Mouse (Mus musculus) lung, postnatal 0 days (tissue): ENCODE measurements around the gene Asb16.

Experiments
- CTCF ChIP-seq: IDR thresholded peaks from 2 replicates; pipeline ENCODE4 v1.5.1; 2016; ENCODE audit warnings: antibody characterized with exemption, mild to moderate bottlenecking
- EP300 ChIP-seq: IDR thresholded peaks from 2 replicates; pipeline ENCODE4 v1.6.1; 2016; ENCODE audit warnings: antibody characterized with exemption, mild to moderate bottlenecking, control low read depth

- TF ChIP-seq CTCF (0 out of 2 replicates have a peak, but pooled peaks have one; percentile 2), EP300 (peak; percentile 48; the same call in 1 of the 2 replicates)
Observed at GRCm38 (mm10) chr11:102218783-102219182, 49.8 kb upstream of the Asb16 start.
